Mouse (Mus musculus) neural tube, embryonic 15.5 days (tissue): Measurements from ENCODE around the gene Tspan8. TPM values are rescaled to one million over a fixed set of nuclear protein-coding genes. Genes with fewer than 3 reads are reported as not detected.
"Not testable (repeated sequence)": the region's sequence is repeated elsewhere in the genome, so short reads cannot be mapped to it uniquely, and the experiment has no call there.

ENCODE experiments used
- ATAC-seq: fragments of 200-750 bp; cut with Nextera tagmentation; 2 replicates; pipeline ENCODE4 v1.8.0; 2017; ENCODE audit warnings: mild to moderate bottlenecking, moderate TSS enrichment, moderate library complexity; ENCODE audit not compliant: low FRiP score
- H3K27ac ChIP-seq: fragments of 300-500 bp; sonication (generic); replicated peaks from 2 replicates; pipeline ENCODE4 v1.5.1; 2015; ENCODE audit warnings: mild to moderate bottlenecking, inconsistent platforms
- H3K27me3 ChIP-seq: fragments of 300-500 bp; sonication (generic); replicated peaks from 2 replicates; pipeline ENCODE4 v1.6.1; 2015; ENCODE audit warnings: inconsistent platforms
- H3K36me3 ChIP-seq: fragments of 300-500 bp; sonication (generic); 2 replicates; pipeline ENCODE4 v1.6.1; 2015; ENCODE audit warnings: inconsistent platforms
- H3K4me1 ChIP-seq: fragments of 300-500 bp; sonication (generic); 2 replicates; pipeline ENCODE4 v1.6.1; 2015; ENCODE audit warnings: inconsistent platforms
- H3K4me2 ChIP-seq: fragments of 300-500 bp; sonication (generic); 2 replicates; pipeline ENCODE4 v1.6.1; 2015; ENCODE audit warnings: inconsistent platforms, mild to moderate bottlenecking, moderate library complexity
- H3K4me3 ChIP-seq: fragments of 300-500 bp; sonication (generic); replicated peaks from 2 replicates; pipeline ENCODE4 v1.5.1; 2015; ENCODE audit warnings: mild to moderate bottlenecking, inconsistent platforms
- H3K9ac ChIP-seq: fragments of 300-500 bp; sonication (generic); replicated peaks from 2 replicates; pipeline ENCODE4 v1.6.1; 2015; ENCODE audit warnings: mild to moderate bottlenecking, inconsistent platforms
- H3K9me3 ChIP-seq: fragments of 300-500 bp; sonication (generic); replicated peaks from 2 replicates; pipeline ENCODE4 v1.6.1; 2016; ENCODE audit warnings: inconsistent platforms
- WGBS: fragments of 180-500 bp; shearing (Covaris S2); methylation state at CpG from one replicate; pipeline ENCODE4 v1.1.7; 2015; ENCODE audit warnings: mixed read lengths; 5-methylcytosine and 5-hydroxymethylcytosine counted together
- polyA plus RNA-seq: library from polyadenylated mRNA; unstranded; fragments of >200 nt; fragmentation: Nextera tagmentation; extraction: Ambion mirVana; gene quantifications from 2 replicates; pipeline ENCODE4 v1.2.1, GENCODE M21; 2015

Tspan8 gene
- polyA plus RNA-seq, 1 experiment from 2014 or later: 0.82 TPM

GRCm38 (mm10) chr10:115803013-115803412 is 13.6 kb upstream of the Tspan8 start:
- not testable (repeated sequence) for H3K27ac ChIP-seq, H3K9me3 ChIP-seq, H3K4me3 ChIP-seq, H3K4me1 ChIP-seq, H3K36me3 ChIP-seq, H3K4me2 ChIP-seq, ATAC-seq, H3K27me3 ChIP-seq, H3K9ac ChIP-seq
- WGBS: 75% methylated on average over 9 of the region's 9 CpGs

- H3K4me3 ChIP-seq: no peak overlapping the region
- 92% methylated on average over 2 of the region's 2 CpGs for WGBS
- ATAC-seq: no peak
- no peaks in the 10 kb centered on the region for H3K9me3 ChIP-seq
- no peaks in the 10 kb centered on the region for H3K4me1 ChIP-seq
- no peak overlapping the region for H3K9ac ChIP-seq
- H3K27me3 ChIP-seq: no peaks in the 10 kb centered on the region
- no peak overlapping the region for H3K4me2 ChIP-seq
- no peak overlapping the region for H3K27ac ChIP-seq
- no peaks in the 10 kb centered on the region for H3K36me3 ChIP-seq
Measured at GRCm38 (mm10) chr10:115803765-115804164, 12.9 kb upstream of the Tspan8 start.

GRCm38 (mm10) chr10:115805987-115806386 is 10.6 kb upstream of the Tspan8 start:
- 88% methylated on average over 5 of the region's 5 CpGs for WGBS
- Histone ChIP-seq H3K27ac (no peak overlapping the region), H3K27me3 (no peaks in the 10 kb centered on the region), H3K9ac (no peak overlapping the region), H3K4me2 (no peak overlapping the region), H3K4me3 (no peak overlapping the region), H3K36me3 (no peaks in the 10 kb centered on the region), H3K4me1 (no peaks in the 10 kb centered on the region), H3K9me3 (no peaks in the 10 kb centered on the region)
- no peak for ATAC-seq

GRCm38 (mm10) chr10:115809169-115809568 is 7.5 kb upstream of the Tspan8 start:
- no peaks in the 10 kb centered on the region for H3K4me1 ChIP-seq
- no peaks in the 10 kb centered on the region for H3K36me3 ChIP-seq
- H3K4me2 ChIP-seq: no peak overlapping the region
- no peak for ATAC-seq
- H3K9ac ChIP-seq: no peak overlapping the region
- H3K4me3 ChIP-seq: no peak overlapping the region
- no peaks in the 10 kb centered on the region for H3K27me3 ChIP-seq
- WGBS: 78% methylated on average over 7 of the region's 7 CpGs
- H3K27ac ChIP-seq: no peak overlapping the region
- H3K9me3 ChIP-seq: no peaks in the 10 kb centered on the region

- Histone ChIP-seq H3K36me3 (no peaks in the 10 kb centered on the region), H3K4me2 (no peak overlapping the region), H3K9me3 (no peaks in the 10 kb centered on the region), H3K4me3 (no peak overlapping the region), H3K4me1 (no peaks in the 10 kb centered on the region), H3K27ac (no peak overlapping the region), H3K9ac (no peak overlapping the region), H3K27me3 (no peaks in the 10 kb centered on the region)
- no peak for ATAC-seq
- WGBS: 49% methylated on average over 5 of the region's 5 CpGs
Measured at GRCm38 (mm10) chr10:115811519-115811918, 5.1 kb upstream of the Tspan8 start.

GRCm38 (mm10) chr10:115814878-115815277 is 1.8 kb upstream of the Tspan8 start:
- ATAC-seq: no peak
- Histone ChIP-seq H3K36me3 (no peaks in the 10 kb centered on the region), H3K4me2 (no peak overlapping the region), H3K9ac (no peak overlapping the region), H3K4me1 (no peaks in the 10 kb centered on the region), H3K27me3 (no peaks in the 10 kb centered on the region), H3K27ac (no peak overlapping the region), H3K4me3 (no peak overlapping the region), H3K9me3 (no peaks in the 10 kb centered on the region)
- 86% methylated on average over 11 of the region's 11 CpGs for WGBS

GRCm38 (mm10) chr10:115817056-115817724 is 558 bp downstream of the Tspan8 start:
- 76% methylated on average over 13 of the region's 13 CpGs for whole genome bisulfite sequencing
- H3K27me3 ChIP-seq: no peaks in the 10 kb centered on the region
- no peak overlapping the region for H3K27ac ChIP-seq
- no peak overlapping the region for H3K4me2 ChIP-seq
- H3K9me3 ChIP-seq: no peaks in the 10 kb centered on the region
- H3K9ac ChIP-seq: no peak overlapping the region
- H3K4me3 ChIP-seq: no peak overlapping the region
- no peaks in the 10 kb centered on the region for H3K36me3 ChIP-seq
- no peaks in the 10 kb centered on the region for H3K4me1 ChIP-seq
- no peak for ATAC-seq

- WGBS: 93% methylated on average over 7 of the region's 7 CpGs
- no peak overlapping the region for H3K27ac ChIP-seq
- no peak overlapping the region for H3K9ac ChIP-seq
- ATAC-seq: no peak
- no peaks in the 10 kb centered on the region for H3K9me3 ChIP-seq
- H3K27me3 ChIP-seq: no peaks in the 10 kb centered on the region
- H3K4me2 ChIP-seq: no peak overlapping the region
- H3K36me3 ChIP-seq: no peaks in the 10 kb centered on the region
- no peak overlapping the region for H3K4me3 ChIP-seq
- no peaks in the 10 kb centered on the region for H3K4me1 ChIP-seq
Measured at GRCm38 (mm10) chr10:115825289-115825688, 8.7 kb downstream of the Tspan8 start.

GRCm38 (mm10) chr10:115828872-115829271 is 12.2 kb downstream of the Tspan8 start:
- 91% methylated on average over 5 of the region's 5 CpGs for WGBS
- Histone ChIP-seq H3K27me3 (no peaks in the 10 kb centered on the region), H3K9me3 (no peaks in the 10 kb centered on the region)

GRCm38 (mm10) chr10:115829696-115830095 is 13.1 kb downstream of the Tspan8 start:
- Histone ChIP-seq H3K36me3 (no peaks in the 10 kb centered on the region), H3K4me2 (no peak overlapping the region), H3K9ac (no peak overlapping the region), H3K4me3 (no peak overlapping the region), H3K27me3 (no peaks in the 10 kb centered on the region), H3K9me3 (no peaks in the 10 kb centered on the region), H3K27ac (no peak overlapping the region), H3K4me1 (no peaks in the 10 kb centered on the region)
- 73% methylated on average over 1 of the region's 1 CpGs for WGBS
- no peak for ATAC-seq

More at GRCm38 (mm10) chr10:115828872-115829271, 12.2 kb downstream of the Tspan8 start:
- Histone ChIP-seq H3K9ac (no peak overlapping the region), H3K4me1 (no peaks in the 10 kb centered on the region), H3K27ac (no peak overlapping the region), H3K36me3 (no peaks in the 10 kb centered on the region), H3K4me2 (no peak overlapping the region), H3K4me3 (no peak overlapping the region)
- ATAC-seq: no peak

- no peak for ATAC-seq
- H3K27me3 ChIP-seq: no peaks in the 10 kb centered on the region
- WGBS: 68% methylated on average over 3 of the region's 3 CpGs
- H3K36me3 ChIP-seq: no peaks in the 10 kb centered on the region
- no peaks in the 10 kb centered on the region for H3K9me3 ChIP-seq
- no peak overlapping the region for H3K9ac ChIP-seq
- no peak overlapping the region for H3K27ac ChIP-seq
- no peak overlapping the region for H3K4me2 ChIP-seq
- H3K4me3 ChIP-seq: no peak overlapping the region
- H3K4me1 ChIP-seq: no peaks in the 10 kb centered on the region
Measured at GRCm38 (mm10) chr10:115830726-115831125, 14.1 kb downstream of the Tspan8 start.

GRCm38 (mm10) chr10:115834017-115834416 is 17.4 kb downstream of the Tspan8 start:
- ATAC-seq: no peak
- no peak overlapping the region for H3K9ac ChIP-seq
- no peaks in the 10 kb centered on the region for H3K27me3 ChIP-seq
- no peak overlapping the region for H3K27ac ChIP-seq
- no peaks in the 10 kb centered on the region for H3K4me1 ChIP-seq
- H3K4me2 ChIP-seq: no peak overlapping the region
- H3K36me3 ChIP-seq: no peaks in the 10 kb centered on the region
- no peak overlapping the region for H3K4me3 ChIP-seq
- no peaks in the 10 kb centered on the region for H3K9me3 ChIP-seq
- WGBS: 88% methylated on average over 6 of the region's 6 CpGs
